Mouse (Mus musculus): ENCODE measurements around the gene Epb41.

Gene Epb41

GRCm38 (mm10) chr4:132074933-132075769 lies at the start of gene Epb41:
TSS of gene Epb41 (minus strand) at chr4:132075321.
- DNase-seq (ENCODE audit: low spot score in 2 of 2): peak; percentile 99

- no peak for DNase-seq (ENCODE audit: low spot score in 2 of 2)
Observed at GRCm38 (mm10) chr4:132123166-132123565, 48.0 kb upstream of the Epb41 start.

GRCm38 (mm10) chr4:132121674-132122073 lies 46.6 kb upstream of the Epb41 start:
- no peak for DNase-seq (ENCODE audit: low spot score in 2 of 2)

GRCm38 (mm10) chr4:132119566-132119965 lies 44.4 kb upstream of the Epb41 start:
- DNase-seq (ENCODE audit: low spot score in 2 of 2): no peak

GRCm38 (mm10) chr4:132116315-132116714 lies 41.2 kb upstream of the Epb41 start:
- no peak for DNase-seq (ENCODE audit: low spot score in 2 of 2)

- DNase-seq (ENCODE audit: low spot score in 2 of 2): peak in 1 of 2 experiments; percentile 16
Observed at GRCm38 (mm10) chr4:132113411-132114095, 38.4 kb upstream of the Epb41 start.

GRCm38 (mm10) chr4:132111227-132111626 lies 36.1 kb upstream of the Epb41 start:
- DNase-seq (ENCODE audit: low spot score in 2 of 2): no peak

GRCm38 (mm10) chr4:132108221-132108620 lies 33.1 kb upstream of the Epb41 start:
- no peak for DNase-seq (ENCODE audit: low spot score in 2 of 2)

- no peak for DNase-seq (ENCODE audit: low spot score in 2 of 2)
Observed at GRCm38 (mm10) chr4:132101152-132101551, 26.0 kb upstream of the Epb41 start.

GRCm38 (mm10) chr4:132099548-132099947 lies 24.4 kb upstream of the Epb41 start:
- DNase-seq (ENCODE audit: low spot score in 2 of 2): no peak

GRCm38 (mm10) chr4:132095043-132095442 lies 19.9 kb upstream of the Epb41 start:
- DNase-seq (ENCODE audit: low spot score in 2 of 2): no peak

- no peak for DNase-seq (ENCODE audit: low spot score in 2 of 2)
Observed at GRCm38 (mm10) chr4:132093928-132094327, 18.8 kb upstream of the Epb41 start.

GRCm38 (mm10) chr4:132093136-132093535 lies 18.0 kb upstream of the Epb41 start:
- no peak for DNase-seq (ENCODE audit: low spot score in 2 of 2)

GRCm38 (mm10) chr4:132088921-132089320 lies 13.8 kb upstream of the Epb41 start:
- DNase-seq (ENCODE audit: low spot score in 2 of 2): peak; percentile 34 to 48

- peak in 1 of 2 experiments; percentile 50 for DNase-seq (ENCODE audit: low spot score in 2 of 2)
Observed at GRCm38 (mm10) chr4:132085114-132085513, 10.0 kb upstream of the Epb41 start.

- no peak for DNase-seq (ENCODE audit: low spot score in 2 of 2)
Observed at GRCm38 (mm10) chr4:132080492-132080983, 5.4 kb upstream of the Epb41 start.

GRCm38 (mm10) chr4:132079555-132080275 lies 4.6 kb upstream of the Epb41 start:
- peak; percentile 54 to 71 for DNase-seq (ENCODE audit: low spot score in 2 of 2)

GRCm38 (mm10) chr4:132078296-132078714 lies 3.2 kb upstream of the Epb41 start:
- no peak for DNase-seq (ENCODE audit: low spot score in 2 of 2)

GRCm38 (mm10) chr4:132077445-132077844 lies 2.3 kb upstream of the Epb41 start:
- DNase-seq (ENCODE audit: low spot score in 2 of 2): no peak

GRCm38 (mm10) chr4:132076480-132077405 lies 1.6 kb upstream of the Epb41 start:
- peak; percentile 26 to 38 for DNase-seq (ENCODE audit: low spot score in 2 of 2)

- DNase-seq (ENCODE audit: low spot score in 2 of 2): no peak
Observed at GRCm38 (mm10) chr4:132075796-132076195, 675 bp upstream of the Epb41 start.

All from natural killer cell, adult 2 months (primary cell).